Comparison of ENCODE assay signal across 10 mouse cellular contexts in the genomic region with DNA sequence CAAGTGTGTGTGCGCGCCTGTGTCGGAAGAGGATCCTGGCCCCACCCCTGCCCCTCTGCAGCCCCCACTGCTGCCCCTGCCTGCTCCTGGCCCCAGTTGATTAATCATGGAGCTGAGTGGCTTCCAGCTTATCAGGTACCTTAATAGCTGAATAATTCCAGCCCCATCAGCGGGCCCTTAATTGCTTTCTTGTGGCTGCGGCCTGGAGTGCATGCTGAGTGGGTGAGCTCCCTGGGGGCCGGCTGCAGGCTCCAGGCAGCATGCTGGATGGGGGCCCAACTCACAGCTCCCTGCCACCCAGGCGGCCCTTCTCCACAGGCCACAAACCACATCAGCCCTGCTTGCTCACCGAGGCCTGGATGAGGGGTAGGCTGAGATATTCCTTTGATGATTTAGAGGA. TPM values are rescaled to one million over a fixed set of nuclear protein-coding genes. Genes with fewer than 3 reads are reported as not detected.
A peak's percentile ranks its signal among the peaks of the same experiment; 100 is the strongest.
DNase-seq lines count a peak whose midpoint lies in the region; ATAC-seq lines count a peak whose summit lies in the region.
"Had no signal": no experiment of that assay in that cellular context is flagged by ENCODE, and none has a peak within 500 bp of the region (broad histone marks: within the 10 kb centered on the region; RNA-seq: fewer than 3 reads in every experiment).

No protein-coding gene starts in this region.

- 67% methylated on average over 8 of the region's 8 CpGs for WGBS in forebrain, embryonic 10.5 days
- WGBS in forebrain, embryonic 16.5 days, result 40% methylated on average over 8 of the region's 8 CpGs
- WGBS in midbrain, embryonic 11.5 days, result 63% methylated on average over 8 of the region's 8 CpGs

- no peaks in the 10 kb centered on the region for H3K9me3 ChIP-seq in forebrain, embryonic 10.5 days
- H3K9me3 ChIP-seq in forebrain, embryonic 16.5 days (ENCODE audit: control insufficient read depth, low read length), result no peaks in the 10 kb centered on the region
- H3K9me3 ChIP-seq in midbrain, embryonic 11.5 days (ENCODE audit: control insufficient read depth, low read length), result no peaks in the 10 kb centered on the region

- no peak overlapping the region for H3K4me3 ChIP-seq in forebrain, embryonic 10.5 days
- no peak overlapping the region for H3K4me3 ChIP-seq in forebrain, embryonic 16.5 days (replicated peaks; ENCODE audit: low read length)
- H3K4me3 ChIP-seq in midbrain, embryonic 11.5 days (ENCODE audit: low read depth, low read length), result no peak overlapping the region

- ATAC-seq in forebrain, embryonic 16.5 days, result no peak
- ATAC-seq in midbrain, embryonic 11.5 days (ENCODE audit: low FRiP score), result peak; percentile 15; the same call in 1 of the 2 replicates

- H3K9ac ChIP-seq in forebrain, embryonic 16.5 days (replicated peaks; ENCODE audit: low read depth, low read length), result no peak overlapping the region
- H3K9ac ChIP-seq in midbrain, embryonic 11.5 days (ENCODE audit: low read length), result no peak overlapping the region

- 0 out of 2 replicates have a peak, but pooled peaks cover 3% of the 10 kb centered on the region for H3K27me3 ChIP-seq in forebrain, embryonic 10.5 days (ENCODE audit: poor library complexity, severe bottlenecking)
- H3K27me3 ChIP-seq in forebrain, embryonic 16.5 days (replicated peaks; ENCODE audit: control insufficient read depth, insufficient read depth, low read length), result no peaks in the 10 kb centered on the region
- no peaks in the 10 kb centered on the region for H3K27me3 ChIP-seq in midbrain, embryonic 11.5 days (ENCODE audit: control insufficient read depth, insufficient read depth, low read length)

- peak overlapping the region; percentile 71 for H3K27ac ChIP-seq in forebrain, embryonic 10.5 days
- H3K27ac ChIP-seq in forebrain, embryonic 16.5 days (ENCODE audit: low read length), result no peak overlapping the region
- H3K27ac ChIP-seq in midbrain, embryonic 11.5 days (ENCODE audit: low read depth, low read length), result peak overlapping the region; percentile 16

- H3K4me1 ChIP-seq in forebrain, embryonic 10.5 days, result peaks cover 66% of the 10 kb centered on the region
- peaks cover 47% of the 10 kb centered on the region for H3K4me1 ChIP-seq in forebrain, embryonic 16.5 days (replicated peaks; ENCODE audit: control insufficient read depth, insufficient read depth, low read length)
- H3K4me1 ChIP-seq in midbrain, embryonic 11.5 days (ENCODE audit: control insufficient read depth, insufficient read depth, low read length), result peaks cover 3% of the 10 kb centered on the region

- no peak for DNase-seq in forebrain, embryonic 10.5 days (ENCODE audit: extremely low spot score, low spot score)
- DNase-seq in kidney, postnatal 4 days, result peak; percentile 46 to 66
- DNase-seq in kidney, postnatal 36 days, result no peak
- DNase-seq in midbrain, embryonic 11.5 days (ENCODE audit: low spot score, missing footprints), result no peak
- DNase-seq in spleen, postnatal 4 days (ENCODE audit: low spot score in 2 of 2), result no peak
- no peak for DNase-seq in B cell, adult 2 months
- no peak for DNase-seq in cerebellum, adult 11 months
- DNase-seq: cerebellum, adult 18-20 months; lung, adult 2 months had no signal

- H3K36me3 ChIP-seq in forebrain, embryonic 10.5 days (replicated peaks), result no peaks in the 10 kb centered on the region
- no peaks in the 10 kb centered on the region for H3K36me3 ChIP-seq in forebrain, embryonic 16.5 days (ENCODE audit: control insufficient read depth, insufficient read depth)
- H3K36me3 ChIP-seq in midbrain, embryonic 11.5 days (ENCODE audit: control insufficient read depth, insufficient read depth, low read length), result no peaks in the 10 kb centered on the region

- H3K4me2 ChIP-seq in forebrain, embryonic 16.5 days (ENCODE audit: low read length), result no peak overlapping the region
- no peak overlapping the region for H3K4me2 ChIP-seq in midbrain, embryonic 11.5 days

RNA-seq across cellular contexts. Expression of a gene that starts 22.3 kb away (rescaled TPM):
- polyA plus RNA-seq in forebrain, embryonic 10.5 days (2016; fragmentation: Nextera tagmentation; extraction: Ambion mirVana), result 33.0 and 35.8 TPM in 2 replicates
- 41.9 and 44.5 TPM in 2 replicates for polyA plus RNA-seq in forebrain, embryonic 16.5 days (2015; fragmentation: Nextera tagmentation; extraction: Ambion mirVana)
- polyA plus RNA-seq in midbrain, embryonic 11.5 days (2014; fragmentation: Nextera tagmentation; extraction: Ambion mirVana), result 40.9 and 44.6 TPM in 2 replicates

RNA-seq across cellular contexts. Expression of a gene that starts 30.6 kb away (rescaled TPM):
- 20.4 and 21.0 TPM in 2 replicates for polyA plus RNA-seq in forebrain, embryonic 10.5 days (2016; fragmentation: Nextera tagmentation; extraction: Ambion mirVana)
- 35.7 and 38.5 TPM in 2 replicates for polyA plus RNA-seq in forebrain, embryonic 16.5 days (2015; fragmentation: Nextera tagmentation; extraction: Ambion mirVana)
- 18.3 and 18.9 TPM in 2 replicates for polyA plus RNA-seq in midbrain, embryonic 11.5 days (2014; fragmentation: Nextera tagmentation; extraction: Ambion mirVana)

RNA-seq across cellular contexts. Expression of a gene that starts 30.6 kb away (rescaled TPM):
- polyA plus RNA-seq in forebrain, embryonic 10.5 days (2016; fragmentation: Nextera tagmentation; extraction: Ambion mirVana), result 36.7 and 37.3 TPM in 2 replicates
- polyA plus RNA-seq in forebrain, embryonic 16.5 days (2015; fragmentation: Nextera tagmentation; extraction: Ambion mirVana), result 88.4 and 89.8 TPM in 2 replicates
- polyA plus RNA-seq in midbrain, embryonic 11.5 days (2014; fragmentation: Nextera tagmentation; extraction: Ambion mirVana), result 39.1 and 43.3 TPM in 2 replicates

RNA-seq across cellular contexts. Expression of a gene that starts 35.7 kb away (rescaled TPM):
- polyA plus RNA-seq in forebrain, embryonic 10.5 days (2016; fragmentation: Nextera tagmentation; extraction: Ambion mirVana), result 0.74 and 1.4 TPM in 2 replicates
- 2.2 and 3.2 TPM in 2 replicates for polyA plus RNA-seq in forebrain, embryonic 16.5 days (2015; fragmentation: Nextera tagmentation; extraction: Ambion mirVana)
- polyA plus RNA-seq in midbrain, embryonic 11.5 days (2014; fragmentation: Nextera tagmentation; extraction: Ambion mirVana), result 0.33 and 0.49 TPM in 2 replicates

RNA-seq across cellular contexts. Expression of a gene that starts 39.9 kb away (rescaled TPM):
- 57.4 and 59.6 TPM in 2 replicates for polyA plus RNA-seq in forebrain, embryonic 10.5 days (2016; fragmentation: Nextera tagmentation; extraction: Ambion mirVana)
- 43.4 and 45.4 TPM in 2 replicates for polyA plus RNA-seq in forebrain, embryonic 16.5 days (2015; fragmentation: Nextera tagmentation; extraction: Ambion mirVana)
- polyA plus RNA-seq in midbrain, embryonic 11.5 days (2014; fragmentation: Nextera tagmentation; extraction: Ambion mirVana), result 40.5 and 44.0 TPM in 2 replicates

Comparison
In these comparisons a context has a peak if more than half of its experiments do, and no peak if none do; other contexts are left out.
1. DNase-seq: peak in kidney, postnatal 4 days (2 of 2); none in forebrain, embryonic 10.5 days (single experiment), kidney, postnatal 36 days (0 of 2), midbrain, embryonic 11.5 days (single experiment), spleen, postnatal 4 days (0 of 2), B cell, adult 2 months (0 of 2) and cerebellum, adult 11 months (single experiment).